Mouse (Mus musculus) forebrain, embryonic 13.5 days (tissue): ENCODE measurements around the gene Pou4f2. TPM values are rescaled to one million over a fixed set of nuclear protein-coding genes. Genes with fewer than 3 reads are reported as not detected.

Experiments used
- polyA plus RNA-seq: library from polyadenylated mRNA; unstranded; fragments of >200 nt; fragmentation: Nextera tagmentation; extraction: Ambion mirVana; gene quantifications from 2 replicates; pipeline ENCODE4 v1.2.1, GENCODE M21; 2015

Pou4f2 gene
- polyA plus RNA-seq, 1 experiment from 2014 or later = not detected

Other genes starting within 250 kb of the Pou4f2 start
- 0.50 and 0.55 TPM in 2 replicates for gene Ttc29, start 223.3 kb downstream of the Pou4f2 start, polyA plus RNA-seq
- gene Rbmxl1, start 72.3 kb upstream of the Pou4f2 start, polyA plus RNA-seq = 312 TPM in 2 replicates
- gene Slc10a7, start 72.7 kb upstream of the Pou4f2 start, polyA plus RNA-seq = 10.8 and 11.4 TPM in 2 replicates